Mouse (Mus musculus) right cerebral cortex, postnatal 4 days (tissue): ENCODE measurements at regions not wholly inside any gene's neighbourhood (a gene's known extent, or its start where the extent isn't known, plus 50 kb on each side); places are given as distances from the start of the nearest gene placed in this dataset.

Experiments used
- DNase-seq: peaks from one replicate; pipeline ENCODE4 v3.0.0-alpha.2; 2022

DNA sequence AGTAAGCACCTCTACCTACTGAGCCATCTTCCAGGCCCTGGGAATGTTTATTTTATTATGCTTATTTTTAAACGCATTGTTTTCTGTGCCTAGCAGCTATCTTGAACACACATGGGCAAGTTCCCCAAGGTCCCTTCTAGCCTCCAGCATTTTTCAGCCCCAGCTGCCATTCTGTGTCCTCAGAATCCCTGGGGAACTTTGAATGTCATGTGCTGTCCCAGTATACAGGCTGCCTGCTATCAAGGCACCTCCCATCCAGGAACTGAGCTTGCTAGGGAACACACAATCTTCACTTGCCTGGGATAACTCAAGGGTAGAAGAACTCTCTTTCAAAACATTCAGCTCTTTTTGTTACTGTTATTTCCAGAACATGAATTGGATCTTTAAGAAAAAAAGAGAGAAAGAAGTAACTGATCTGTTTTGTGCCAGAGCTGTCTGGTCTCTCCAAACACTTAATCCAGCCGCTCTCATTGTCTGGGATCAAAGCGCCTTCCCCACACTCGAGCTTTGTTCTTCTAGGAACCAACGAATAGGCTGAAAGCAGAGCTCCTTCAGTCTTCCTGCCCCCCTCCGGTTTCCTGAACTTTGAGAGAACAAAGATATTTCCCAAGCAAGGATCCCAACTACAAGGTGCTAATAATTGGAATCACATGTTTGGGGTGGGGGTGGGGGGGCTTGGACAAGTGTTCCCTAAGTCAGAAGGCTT is 657.1 kb upstream of the Cdh11 start:
- no peak for DNase-seq

DNA sequence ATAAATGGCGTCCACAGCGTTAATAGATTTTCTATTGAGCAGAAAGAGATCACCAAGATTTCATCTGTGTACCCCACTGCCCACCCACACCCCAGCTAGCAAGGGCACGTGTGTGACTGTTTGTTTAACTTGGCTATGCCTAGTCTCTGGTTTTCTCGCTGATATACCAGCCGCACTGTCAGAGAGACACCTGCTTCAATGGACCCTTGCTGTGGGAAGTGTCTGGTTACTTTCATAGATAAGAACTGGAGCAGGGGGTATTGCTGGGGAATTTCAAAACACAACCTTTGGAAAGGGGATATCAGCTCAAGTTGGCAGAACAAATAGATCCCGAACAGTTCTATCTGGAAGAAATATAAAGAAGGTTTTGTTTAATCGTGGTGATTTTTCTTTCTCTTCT is 656.8 kb upstream of the Cdh5 start:
- DNase-seq, result no peak

DNA sequence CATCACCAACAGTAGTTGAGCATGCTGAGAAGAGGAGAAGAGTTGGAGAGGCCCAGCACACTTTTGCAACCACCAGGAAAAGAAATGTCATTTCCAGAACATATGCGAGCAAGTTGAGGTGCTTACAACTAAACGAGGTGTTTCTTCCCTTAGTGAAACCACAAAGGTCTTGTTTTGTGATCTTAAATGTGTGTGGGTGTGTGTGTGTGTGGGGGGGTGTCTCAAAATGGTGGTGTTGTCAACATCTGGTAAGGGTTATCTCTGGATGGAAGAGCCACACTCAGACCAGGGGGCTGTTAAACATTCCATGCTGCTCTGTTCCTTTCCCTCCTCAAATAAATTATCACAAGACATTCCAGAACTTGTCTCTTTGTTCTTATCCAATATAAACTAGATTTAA is 656.0 kb upstream of the Cdh5 start:
- no peak for DNase-seq

DNA sequence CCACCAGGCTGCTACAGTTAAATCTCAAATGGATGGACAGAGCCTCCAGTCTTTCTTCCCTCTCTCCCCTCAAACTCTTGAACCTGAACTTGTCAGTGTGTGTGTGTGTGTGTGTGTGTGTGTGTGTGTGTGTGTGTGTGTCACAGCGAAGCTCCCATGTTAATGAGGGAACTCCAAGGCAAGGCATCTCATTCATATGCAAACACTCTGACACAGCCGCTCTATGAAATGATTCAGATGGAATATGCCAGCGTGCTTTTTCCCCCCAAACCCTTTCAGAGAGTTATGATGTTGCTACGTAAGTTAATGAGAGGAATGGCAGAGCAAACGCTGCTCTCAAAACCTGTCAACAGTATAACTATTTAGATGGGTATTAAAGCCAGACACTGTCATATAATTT is 653.5 kb upstream of the Cdh5 start:
- no peak for DNase-seq

DNA sequence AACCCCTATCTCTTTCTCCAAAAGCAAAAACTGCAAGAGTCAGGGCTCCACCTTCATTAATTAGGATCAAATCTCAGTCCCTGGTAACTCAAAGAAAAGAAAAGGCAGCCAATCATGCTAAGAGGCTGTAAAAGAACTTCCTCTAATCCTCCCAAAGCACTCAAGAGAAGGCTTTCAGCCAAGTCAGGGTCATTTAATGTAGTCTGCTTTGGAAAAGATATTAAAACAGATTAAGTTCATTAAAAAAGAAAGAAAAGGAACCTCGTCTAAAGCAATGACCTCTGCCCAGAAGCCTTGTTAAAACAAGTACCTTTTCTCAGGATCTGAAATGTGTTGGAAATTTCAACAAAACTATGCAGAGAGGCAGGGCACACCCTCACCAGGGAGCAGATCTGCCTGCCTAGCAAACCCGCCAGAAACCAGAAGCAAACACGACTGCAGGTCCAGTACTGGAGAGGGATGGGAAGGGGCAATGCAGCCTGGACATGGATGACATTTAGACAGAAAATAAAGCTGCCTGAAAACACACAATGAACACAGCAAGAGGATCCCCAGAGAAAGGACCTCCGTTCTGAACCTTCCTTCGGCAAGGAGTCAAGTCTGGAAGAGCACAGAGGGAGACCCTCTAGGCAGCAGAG is 649.9 kb upstream of the Cdh5 start:
- DNase-seq, result no peak

DNA sequence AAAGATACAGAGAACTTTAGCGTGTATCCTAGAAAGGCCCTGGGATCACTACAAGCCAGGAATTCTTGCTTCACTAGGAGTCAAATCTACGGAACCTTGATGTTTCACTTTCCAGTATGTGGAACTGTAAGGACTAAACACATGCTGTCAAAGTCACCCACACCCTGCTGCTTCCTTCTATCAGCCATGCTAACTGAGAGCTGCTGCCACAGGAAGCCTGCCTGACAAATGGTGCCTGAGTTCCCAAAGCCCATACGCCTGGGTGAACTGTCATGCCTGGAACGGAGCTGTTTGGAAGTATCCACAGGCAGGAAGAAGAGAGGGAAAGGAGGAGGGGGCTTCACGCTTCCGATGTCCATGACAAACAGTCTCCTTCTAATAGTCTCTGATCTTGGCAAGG is 644.2 kb upstream of the Cdh5 start:
- no peak for DNase-seq

DNA sequence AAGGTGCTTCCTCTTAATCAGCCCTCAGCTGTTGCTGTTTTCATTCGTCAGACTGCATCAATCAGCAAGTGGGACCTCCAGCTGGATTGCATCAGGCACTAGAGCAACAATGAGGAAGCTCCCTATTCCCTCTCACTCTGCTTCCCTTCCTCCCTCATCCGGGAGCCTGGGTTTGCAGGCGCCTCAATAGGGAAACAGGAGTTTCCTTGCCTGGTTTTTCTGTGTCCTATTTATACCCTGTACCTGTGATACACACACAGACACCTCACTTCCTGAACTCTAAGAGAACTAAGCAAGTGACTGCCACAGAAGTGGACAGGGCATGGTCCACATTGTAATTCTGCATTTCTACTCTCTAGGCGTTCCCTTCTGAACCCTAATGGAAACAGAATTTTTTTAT is 637.9 kb upstream of the Cdh5 start:
- no peak for DNase-seq

DNA sequence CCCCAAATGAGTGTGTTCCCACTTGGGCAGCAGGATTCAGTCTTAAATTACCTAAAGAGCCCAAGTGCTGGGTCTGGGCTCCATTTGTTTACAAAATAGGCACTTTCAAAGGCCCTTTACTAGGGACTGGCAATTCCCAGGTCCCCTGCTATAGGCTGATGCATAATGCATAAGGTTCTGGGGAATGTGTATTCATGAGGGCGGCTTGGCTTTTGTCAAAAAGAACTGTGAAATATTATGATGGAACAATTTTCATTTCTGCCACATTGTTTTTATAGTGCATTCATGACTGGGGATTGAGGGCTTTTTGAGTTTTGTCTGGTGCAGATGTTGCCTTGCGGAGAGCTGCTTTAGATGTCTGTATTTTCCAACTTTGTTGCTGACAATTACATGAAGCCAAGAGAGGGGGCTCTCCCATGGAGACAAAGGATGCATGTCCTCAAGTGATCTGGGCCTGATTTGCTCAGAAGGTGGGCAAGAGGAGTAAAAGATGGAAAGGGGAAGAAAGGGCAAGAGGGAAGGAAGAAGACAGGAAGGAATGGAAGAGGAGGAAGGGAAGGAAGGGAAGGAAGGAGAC is 636.6 kb upstream of the Cdh5 start:
- DNase-seq, result no peak

DNA sequence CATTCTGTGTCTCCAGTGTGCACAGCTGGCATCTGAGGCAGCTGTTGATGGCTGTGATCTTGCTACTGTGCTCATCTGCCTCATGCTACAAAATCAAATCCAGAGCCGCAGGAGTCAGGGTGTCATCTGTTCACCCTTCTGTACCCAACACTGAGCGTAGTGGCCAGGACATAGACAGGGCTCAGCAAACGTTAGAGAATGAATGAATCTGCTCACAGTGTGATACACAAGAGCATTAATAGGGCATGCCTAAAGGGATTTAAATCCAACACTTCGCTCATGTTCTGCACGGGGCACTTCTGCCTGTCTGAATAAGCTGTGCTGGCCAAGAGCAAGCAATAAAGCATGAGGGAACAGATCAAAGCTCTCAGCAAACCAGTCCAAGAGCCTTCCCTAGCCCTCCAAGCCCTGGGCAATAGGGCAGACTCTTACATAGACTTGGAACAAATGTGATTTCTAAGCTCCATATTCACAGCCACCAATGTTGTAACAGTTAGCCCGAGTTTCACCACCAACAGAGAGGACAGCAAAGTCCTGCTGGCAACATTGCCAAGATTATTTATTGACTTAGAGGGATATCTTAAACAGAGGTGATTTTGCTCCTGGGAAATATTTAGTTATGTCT is 633.8 kb upstream of the Cdh5 start:
- no peak for DNase-seq

DNA sequence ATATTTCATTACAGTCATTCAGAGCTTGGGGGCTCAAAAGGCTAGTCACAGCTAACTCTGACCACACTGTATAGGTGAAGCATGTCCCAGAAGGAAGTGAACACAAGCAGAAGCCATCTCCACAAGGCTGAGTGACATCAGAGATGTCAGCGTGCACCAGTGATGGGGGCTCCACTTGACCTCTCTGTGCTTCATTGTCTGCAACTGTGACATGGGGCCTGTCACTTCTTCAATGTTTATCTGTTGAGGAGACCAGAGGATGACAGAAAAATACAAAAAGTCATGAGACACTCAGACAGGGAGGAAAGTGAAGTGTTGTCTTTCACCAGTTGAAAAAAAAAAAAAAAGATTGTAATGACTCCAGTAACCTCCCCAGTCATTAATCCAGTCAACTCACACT is 632.4 kb upstream of the Cdh5 start:
- DNase-seq, result no peak

DNA sequence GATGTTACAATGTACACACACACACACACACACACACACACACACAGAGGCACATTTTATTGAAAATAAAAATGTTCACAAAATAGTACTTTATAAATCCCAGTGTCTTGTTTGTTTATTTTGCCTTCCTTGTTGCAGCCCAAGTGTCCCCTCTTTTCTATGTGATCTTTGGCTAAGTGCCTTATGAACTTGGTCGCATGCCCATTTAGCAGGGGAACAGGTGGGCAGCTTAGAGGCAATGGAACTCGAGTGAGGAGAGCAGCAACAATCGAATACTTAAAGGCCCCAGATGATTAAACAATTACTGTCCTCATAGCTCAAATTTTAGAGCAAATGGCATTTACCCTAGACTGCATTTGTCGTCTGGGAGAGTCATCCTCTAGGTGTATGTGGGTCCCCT is 631.1 kb upstream of the Cdh5 start:
- no peak for DNase-seq

DNA sequence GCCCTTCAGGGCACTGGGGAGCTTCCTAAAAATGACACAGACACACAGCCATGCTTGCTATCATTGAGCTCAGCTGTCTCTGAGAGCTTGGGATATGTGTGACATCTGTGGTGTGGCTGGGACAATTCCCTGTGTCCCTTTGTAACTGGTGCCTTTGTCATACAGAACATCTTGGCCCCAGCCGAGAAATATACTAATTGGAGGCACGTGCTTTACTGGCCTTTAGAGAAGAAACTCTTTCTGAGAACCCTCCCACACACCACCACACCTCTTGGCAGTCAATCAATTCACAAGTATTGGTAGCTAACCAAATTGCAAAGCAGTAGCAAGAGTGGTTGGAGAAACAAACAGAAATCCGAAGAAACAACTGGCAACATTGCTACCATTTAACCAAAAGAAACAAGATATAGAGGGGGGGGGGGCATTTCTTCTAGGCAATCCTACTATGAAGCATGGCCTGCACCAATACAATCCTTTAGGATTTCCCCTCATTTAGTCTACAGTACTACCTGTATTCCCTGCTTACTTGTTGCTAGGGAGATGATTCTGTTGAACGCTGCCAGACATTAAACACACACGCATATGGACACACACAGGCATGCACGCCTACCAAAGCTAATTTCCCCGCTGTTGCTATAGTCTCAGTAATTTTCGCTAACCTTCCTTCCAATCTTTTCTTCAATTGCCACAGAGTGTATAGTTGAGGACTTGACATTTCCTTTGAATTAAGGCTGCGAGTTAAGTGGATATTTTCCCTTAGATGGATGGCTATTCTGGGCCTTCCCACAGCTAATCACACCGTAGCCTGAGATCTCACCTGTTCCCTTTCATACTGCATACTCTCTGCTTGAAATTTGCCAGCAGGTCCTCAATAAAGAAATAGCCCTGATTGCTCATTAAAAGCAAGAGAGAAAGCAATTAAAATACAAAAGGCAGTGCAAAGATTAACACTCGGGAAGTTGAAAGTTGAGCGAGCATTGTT is 625.3 kb upstream of the Cdh5 start:
- no peak for DNase-seq

DNA sequence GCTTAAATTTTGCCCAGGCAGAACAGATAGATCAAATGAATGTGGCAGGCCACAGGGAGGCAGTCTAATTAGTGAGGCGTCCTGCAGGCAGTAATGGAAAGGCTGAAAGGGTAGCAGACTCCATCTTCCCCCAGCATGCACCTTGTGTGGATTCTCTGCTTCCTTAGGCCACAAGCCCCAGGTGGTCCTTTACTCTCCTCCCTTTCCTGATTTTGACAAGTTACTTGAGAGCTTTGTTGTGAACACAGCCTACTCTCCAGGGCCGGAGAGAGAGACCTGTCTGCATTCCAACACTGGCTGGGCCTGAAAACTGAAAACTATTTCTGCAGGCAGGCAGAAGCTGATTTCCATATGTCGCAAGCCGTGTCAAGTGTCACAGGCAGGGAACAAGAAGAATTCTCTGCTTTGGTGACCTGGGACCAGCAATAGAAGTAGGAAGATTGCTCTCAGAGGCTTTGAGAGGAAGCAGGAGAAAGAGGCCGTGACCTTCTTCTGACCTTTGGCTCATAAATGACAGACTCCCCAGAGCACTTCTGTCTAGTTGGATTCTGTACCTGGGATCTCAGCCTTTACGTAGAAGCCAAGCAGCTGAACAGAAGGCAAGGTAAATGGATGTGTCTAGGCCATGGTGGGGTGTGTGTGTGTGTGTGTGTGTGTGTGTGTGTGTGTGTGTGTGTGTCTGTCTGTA is 619.2 kb upstream of the Cdh5 start:
- DNase-seq, result no peak

DNA sequence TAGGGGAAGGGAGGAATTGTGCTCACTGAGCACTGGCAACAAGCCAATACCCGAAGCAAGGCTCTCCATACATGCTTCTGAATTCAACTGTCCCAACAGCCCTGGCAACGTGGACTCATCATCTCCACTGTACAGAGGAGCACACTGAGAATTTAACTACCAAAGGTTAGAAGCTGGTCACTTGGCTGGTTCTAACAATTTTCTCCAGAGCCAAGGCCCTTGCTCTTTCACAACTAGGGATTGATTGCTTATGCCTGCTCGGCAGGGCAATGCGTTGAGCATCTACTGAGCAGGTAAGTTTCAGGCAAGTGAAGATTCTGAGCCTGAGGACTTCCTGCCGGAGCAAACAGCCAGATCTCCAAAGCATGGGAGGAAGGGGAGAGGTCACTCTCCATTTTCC is 616.0 kb upstream of the Cdh5 start:
- no peak for DNase-seq

DNA sequence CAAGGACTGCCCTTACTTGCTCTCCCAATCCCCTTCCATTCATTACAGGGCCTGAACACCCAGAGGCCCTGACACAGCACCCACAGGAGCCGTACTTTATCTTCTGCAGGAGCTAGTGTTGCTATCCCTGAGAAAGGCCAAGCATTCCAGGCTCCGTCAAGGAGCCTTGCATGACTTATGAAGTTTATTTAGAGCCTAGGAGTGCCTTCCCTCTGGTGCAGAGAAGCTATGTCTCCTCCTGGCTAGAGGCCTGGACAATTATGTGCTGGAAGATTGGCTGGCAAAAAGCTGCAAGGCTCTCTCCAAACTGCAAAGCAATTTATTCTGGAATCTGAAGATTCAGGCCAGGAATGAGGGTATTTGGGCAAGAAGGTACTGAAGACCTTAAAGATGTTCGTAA is 612.0 kb upstream of the Cdh5 start:
- DNase-seq, result no peak

DNA sequence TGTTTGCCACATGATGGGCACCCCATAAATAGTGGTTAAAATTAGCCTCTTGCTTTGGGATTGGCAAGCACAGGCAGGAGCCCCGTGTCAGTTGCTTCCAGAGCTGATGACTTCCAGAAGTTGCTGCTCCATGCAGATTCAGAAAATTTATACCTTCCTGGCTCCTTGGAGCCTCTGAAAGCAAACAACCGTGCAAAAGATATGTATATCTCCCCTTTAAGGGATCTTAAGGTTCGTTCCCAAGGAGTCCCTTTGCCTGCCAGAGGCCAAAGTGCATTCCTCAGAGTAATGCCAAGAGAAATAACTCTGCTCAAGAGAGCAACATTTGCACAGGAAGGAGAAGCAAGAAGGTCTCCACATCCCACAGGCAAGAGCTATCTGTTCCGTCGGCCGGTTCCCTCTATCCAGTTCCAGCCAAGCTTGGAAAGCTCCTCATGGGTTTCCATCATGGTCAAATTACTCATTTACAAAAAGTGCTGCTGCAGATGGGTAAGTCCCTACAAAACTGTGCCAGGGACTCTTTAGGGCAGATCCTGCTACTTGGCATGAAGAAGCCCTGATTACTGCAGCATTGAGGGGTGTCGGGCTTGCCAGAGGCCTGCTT is 608.4 kb upstream of the Cdh5 start:
- DNase-seq, result no peak

DNA sequence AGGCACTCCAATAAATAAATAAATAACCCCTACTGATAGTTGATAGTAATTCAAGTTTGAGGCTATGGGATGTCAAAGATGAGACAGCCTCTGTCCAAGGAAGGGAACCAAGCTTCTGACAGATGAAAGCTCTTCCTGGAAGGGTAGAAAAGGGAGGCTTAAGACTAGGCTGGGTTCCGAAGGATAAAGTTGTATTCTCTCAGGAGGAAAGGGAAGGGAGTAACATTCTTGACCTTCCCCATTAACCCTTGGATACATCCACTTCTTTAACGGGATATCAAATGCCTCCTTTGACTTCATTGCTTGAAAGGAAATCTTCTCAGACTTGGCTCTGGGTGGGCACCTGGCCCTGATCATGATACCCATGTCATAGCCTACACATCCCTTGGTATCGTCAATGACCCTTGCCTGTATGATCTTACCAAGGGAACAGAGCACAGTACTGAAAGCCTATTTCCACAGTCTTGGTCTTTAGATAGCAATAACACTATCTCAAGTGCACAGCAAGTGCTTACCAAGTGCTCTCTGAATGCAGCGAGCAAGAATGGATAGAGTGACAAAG is 607.4 kb upstream of the Cdh5 start:
- no peak for DNase-seq

DNA sequence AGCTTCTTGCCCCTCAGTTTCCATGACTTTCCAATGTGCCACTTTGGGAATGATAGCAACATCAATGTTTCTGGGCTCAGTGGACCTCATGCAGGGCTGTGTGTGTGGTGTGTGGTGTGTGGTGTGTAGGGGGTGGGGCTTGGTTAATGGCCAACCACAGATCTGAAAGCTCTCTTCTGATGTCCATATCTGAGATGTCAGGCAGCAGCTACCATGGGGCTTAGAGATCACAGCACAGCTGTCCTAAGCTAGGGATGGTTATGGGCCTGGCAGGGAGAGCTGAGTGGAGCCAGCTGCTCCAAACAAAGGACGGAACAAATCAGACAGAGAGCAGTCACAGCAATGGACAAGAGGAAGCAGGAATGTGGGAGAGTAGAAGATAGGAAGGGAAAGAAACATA is 606.8 kb upstream of the Cdh5 start:
- no peak for DNase-seq

DNA sequence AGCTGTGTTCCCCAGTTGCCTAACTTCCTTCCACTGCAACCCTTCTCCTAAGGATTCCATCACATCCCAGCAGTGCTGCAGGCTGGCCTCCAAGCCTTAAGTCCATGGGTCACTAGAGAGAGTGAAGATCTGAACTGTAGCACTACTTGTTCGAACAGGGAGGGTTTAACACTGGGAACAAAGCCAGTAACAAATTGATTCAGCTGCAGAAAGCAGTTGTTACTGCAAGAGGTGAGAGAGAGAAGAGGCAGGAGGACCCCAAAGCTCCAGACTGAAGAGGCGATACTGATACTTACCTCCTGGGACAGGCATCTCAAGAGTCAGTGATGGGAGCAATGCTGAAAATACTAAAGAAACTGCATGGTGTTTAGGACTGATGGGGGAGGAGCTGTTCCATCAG is 600.1 kb upstream of the Cdh5 start:
- DNase-seq, result no peak

DNA sequence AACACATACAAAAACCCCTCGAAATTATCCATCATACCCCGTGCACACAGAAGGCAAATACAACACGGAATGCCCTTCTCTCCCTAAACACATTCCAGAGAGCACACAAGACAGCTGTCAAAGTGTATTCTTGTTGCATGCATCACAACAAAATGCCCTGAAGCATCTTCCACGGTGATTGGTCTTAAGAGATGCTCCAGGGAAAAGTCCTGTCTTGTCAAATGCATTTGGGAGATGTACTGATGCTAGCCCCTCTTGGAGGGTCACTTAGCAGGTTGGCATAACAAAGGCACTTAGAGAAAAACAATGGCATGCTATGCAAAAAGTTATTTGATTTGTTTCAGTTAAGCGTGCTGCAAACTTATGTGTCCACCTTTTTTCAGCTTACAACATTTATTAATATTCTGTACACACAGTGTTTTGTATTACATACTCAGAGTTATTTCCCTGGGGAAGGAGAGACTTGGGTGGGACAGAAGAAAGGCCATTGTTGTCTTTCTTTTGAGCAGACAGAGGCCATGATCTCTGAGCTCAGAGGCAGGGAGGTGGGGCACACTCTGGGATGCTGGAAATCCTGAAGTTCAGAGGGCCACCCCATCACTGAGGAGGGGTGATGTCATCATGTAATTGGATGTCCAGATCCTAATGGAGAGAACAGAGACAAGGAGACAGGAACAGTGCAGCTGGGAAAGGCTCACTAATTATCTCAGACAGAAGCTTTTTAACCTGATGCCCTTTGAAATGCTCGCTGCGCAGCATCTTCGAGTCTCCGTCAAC is 598.2 kb upstream of the Cdh5 start:
- DNase-seq, result no peak

DNA sequence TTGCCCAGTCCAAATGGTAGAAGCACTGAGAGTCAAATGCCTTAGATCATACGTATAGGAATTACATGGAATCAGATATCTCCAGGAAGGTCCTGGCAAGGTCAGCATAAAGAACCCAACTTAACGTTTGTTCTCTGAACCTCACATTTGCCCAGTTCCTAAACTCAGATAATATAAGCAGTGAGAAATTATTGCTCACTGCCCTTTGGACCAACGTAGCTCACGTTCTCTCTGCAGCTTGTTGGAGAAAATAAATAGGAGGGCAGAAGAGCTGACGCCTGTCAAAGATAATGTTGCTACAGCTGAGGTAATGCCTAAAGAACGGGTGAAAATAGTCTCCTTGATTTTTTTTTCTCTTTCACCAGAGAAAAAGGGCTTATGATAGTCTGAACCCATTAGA is 595.1 kb upstream of the Cdh5 start:
- no peak for DNase-seq
